In genomic region chr7:25709961-25710360, GRCm38 (mm10) we compare ENCODE assay signal across 8 mouse cellular contexts. TPM values are rescaled to one million over a fixed set of nuclear protein-coding genes. Genes with fewer than 3 reads are reported as not detected.
DNase-seq lines count a peak whose midpoint lies in the region; ATAC-seq and TF ChIP-seq lines count a peak whose summit lies in the region.
"Had no signal": no experiment of that assay in that cellular context is flagged by ENCODE, and none has a peak within 500 bp of the region (broad histone marks: within the 10 kb centered on the region; RNA-seq: fewer than 3 reads in every experiment).

No protein-coding gene starts in this region.

- peaks cover 7% of the 10 kb centered on the region for H3K36me3 ChIP-seq in forebrain, embryonic 11.5 days (ENCODE audit: control insufficient read depth, insufficient read depth, low read length)
- H3K36me3 ChIP-seq in hindbrain, embryonic 13.5 days: peaks cover 33% of the 10 kb centered on the region

- H3K9ac ChIP-seq in forebrain, embryonic 11.5 days (ENCODE audit: low read length): 0 out of 2 replicates have a peak overlapping the region, but pooled peaks have one; percentile 12
- peak overlapping the region; percentile 60 for H3K9ac ChIP-seq in hindbrain, embryonic 13.5 days

- peaks cover 4% of the 10 kb centered on the region; the same call in 1 of the 2 replicates for H3K4me1 ChIP-seq in forebrain, embryonic 11.5 days (replicated peaks; ENCODE audit: control insufficient read depth, insufficient read depth, low read length)
- peaks cover 33% of the 10 kb centered on the region for H3K4me1 ChIP-seq in hindbrain, embryonic 13.5 days (replicated peaks)

- H3K4me3 ChIP-seq in left cerebral cortex, adult 2 months: no peak overlapping the region
- H3K4me3 ChIP-seq in forebrain, embryonic 11.5 days (ENCODE audit: low read depth, low read length): no peak overlapping the region
- no peak overlapping the region for H3K4me3 ChIP-seq in hindbrain, embryonic 13.5 days

- WGBS in forebrain, embryonic 11.5 days: 19% methylated on average over 12 of the region's 12 CpGs
- 18% methylated on average over 12 of the region's 12 CpGs for WGBS in hindbrain, embryonic 13.5 days

- peak in 1 of 2 experiments; percentile 54 for DNase-seq in left cerebral cortex, adult 2 months (ENCODE audit: extremely low spot score in 1 of 2, low spot score in 2 of 2)
- no peak for DNase-seq in left cerebral cortex, adult 18-20 months (ENCODE audit: low spot score in 2 of 2)
- no peak for DNase-seq in forebrain, embryonic 11.5 days (ENCODE audit: low spot score)
- peak; percentile 65 to 83 for DNase-seq in lung, postnatal 4 days
- DNase-seq in thymus, postnatal 14 days: no peak
- DNase-seq in cerebellum, adult 18-20 months: no peak

- intact Hi-C loops in left cerebral cortex, adult 2 months (cut with DNase I): loop anchor here (2.0 kb wide), 1 partner anchor 33 kb away; no protein-coding TSS in a partner anchor

- 0 out of 2 replicates have a peak overlapping the region, but pooled peaks have one; percentile 5 for H3K4me2 ChIP-seq in forebrain, embryonic 11.5 days (ENCODE audit: low read depth, low read length, severe bottlenecking)
- peak overlapping the region; percentile 23 for H3K4me2 ChIP-seq in hindbrain, embryonic 13.5 days

- ATAC-seq in forebrain, embryonic 11.5 days (replicated peaks; ENCODE audit: low FRiP score): peak; percentile 6; the same call in 1 of the 2 replicates
- ATAC-seq in hindbrain, embryonic 13.5 days (ENCODE audit: low FRiP score): no peak

- H3K27ac ChIP-seq in left cerebral cortex, adult 2 months: peak overlapping the region; percentile 80
- H3K27ac ChIP-seq in forebrain, embryonic 11.5 days (ENCODE audit: low read depth, low read length): no peak overlapping the region
- H3K27ac ChIP-seq in hindbrain, embryonic 13.5 days: no peak overlapping the region

- H3K9me3 ChIP-seq in forebrain, embryonic 11.5 days (ENCODE audit: control insufficient read depth, low read length): no peaks in the 10 kb centered on the region
- H3K9me3 ChIP-seq in hindbrain, embryonic 13.5 days: no peaks in the 10 kb centered on the region

- H3K27me3 ChIP-seq in forebrain, embryonic 11.5 days (ENCODE audit: control insufficient read depth, insufficient read depth, low read length): no peaks in the 10 kb centered on the region
- H3K27me3 ChIP-seq in hindbrain, embryonic 13.5 days: peaks cover 11% of the 10 kb centered on the region; the same call in 1 of the 2 replicates

- no peak for TF ChIP-seq CTCF in left cerebral cortex, adult 2 months (IDR thresholded peaks at IDR 0.05)

RNA-seq across cellular contexts. Expression of gene Ccdc97, which starts 8.9 kb away (rescaled TPM):
- total RNA-seq in left cerebral cortex, adult 2 months (2021): 10 to 100 TPM; 65.4 to 66.5 TPM
- total RNA-seq in left cerebral cortex, adult 18-20 months (2021): 10 to 100 TPM; 59.8 to 61.4 TPM
- polyA plus RNA-seq in forebrain, embryonic 11.5 days (2014; fragmentation: Nextera tagmentation; extraction: Ambion mirVana): 37.8 and 41.2 TPM in 2 replicates
- 33.1 and 33.8 TPM in 2 replicates for polyA plus RNA-seq in hindbrain, embryonic 13.5 days (2015; fragmentation: Nextera tagmentation; extraction: Ambion mirVana)

RNA-seq across cellular contexts. Expression of gene Tgfb1, which starts 23.2 kb away (rescaled TPM):
- total RNA-seq in left cerebral cortex, adult 2 months (2021): 10 to 100 TPM in 1 of 2 experiments, 1 to 10 TPM in 1; 7.3 to 10.7 TPM
- total RNA-seq in left cerebral cortex, adult 18-20 months (2021): 1 to 10 TPM; 7.9 to 9.2 TPM
- polyA plus RNA-seq in forebrain, embryonic 11.5 days (2014; fragmentation: Nextera tagmentation; extraction: Ambion mirVana): 1.1 and 1.6 TPM in 2 replicates
- polyA plus RNA-seq in hindbrain, embryonic 13.5 days (2015; fragmentation: Nextera tagmentation; extraction: Ambion mirVana): 0.85 and 1.2 TPM in 2 replicates

RNA-seq across cellular contexts. Expression of gene B9d2, which starts 29.4 kb away (rescaled TPM):
- total RNA-seq in left cerebral cortex, adult 2 months (2021): 10 to 100 TPM; 21.3 to 25.9 TPM
- total RNA-seq in left cerebral cortex, adult 18-20 months (2021): 10 to 100 TPM; 22.9 to 24.3 TPM
- polyA plus RNA-seq in forebrain, embryonic 11.5 days (2014; fragmentation: Nextera tagmentation; extraction: Ambion mirVana): 30.4 and 35.1 TPM in 2 replicates
- polyA plus RNA-seq in hindbrain, embryonic 13.5 days (2015; fragmentation: Nextera tagmentation; extraction: Ambion mirVana): 40.0 and 41.5 TPM in 2 replicates

RNA-seq across cellular contexts. Expression of gene Tmem91, which starts 35.0 kb away (rescaled TPM):
- 10 to 100 TPM; 20.7 to 29.4 TPM for total RNA-seq in left cerebral cortex, adult 2 months (2021)
- total RNA-seq in left cerebral cortex, adult 18-20 months (2021): 10 to 100 TPM; 23.6 to 26.5 TPM
- 2.7 and 3.2 TPM in 2 replicates for polyA plus RNA-seq in forebrain, embryonic 11.5 days (2014; fragmentation: Nextera tagmentation; extraction: Ambion mirVana)
- polyA plus RNA-seq in hindbrain, embryonic 13.5 days (2015; fragmentation: Nextera tagmentation; extraction: Ambion mirVana): 15.6 and 16.3 TPM in 2 replicates
- total RNA-seq: adrenal gland, postnatal 36 days had no signal

RNA-seq across cellular contexts. Expression of gene Hnrnpul1, which starts 44.6 kb away (rescaled TPM):
- total RNA-seq in left cerebral cortex, adult 2 months (2021): 100 to 1,000 TPM in 1 of 2 experiments, 10 to 100 TPM in 1; 96.5 to 101 TPM
- 100 to 1,000 TPM in 1 of 2 experiments, 10 to 100 TPM in 1; 99.0 to 102 TPM for total RNA-seq in left cerebral cortex, adult 18-20 months (2021)
- polyA plus RNA-seq in forebrain, embryonic 11.5 days (2014; fragmentation: Nextera tagmentation; extraction: Ambion mirVana): 83.8 and 87.5 TPM in 2 replicates
- polyA plus RNA-seq in hindbrain, embryonic 13.5 days (2015; fragmentation: Nextera tagmentation; extraction: Ambion mirVana): 49.9 and 50.7 TPM in 2 replicates

Comparison
In these comparisons a context has a peak if more than half of its experiments do, and no peak if none do; other contexts are left out.
1. DNase-seq: peak in lung, postnatal 4 days (2 of 2); none in left cerebral cortex, adult 18-20 months (0 of 2), forebrain, embryonic 11.5 days (single experiment), thymus, postnatal 14 days (single experiment) and cerebellum, adult 18-20 months (0 of 2).